Mouse (Mus musculus): ENCODE measurements at regions not wholly inside any gene's neighbourhood (a gene's known extent, or its start where the extent isn't known, plus 50 kb on each side); places are given as distances from the start of the nearest gene placed in this dataset.
"Not testable (repeated sequence)": the region's sequence is repeated elsewhere in the genome, so short reads cannot be mapped to it uniquely, and the experiment has no call there.

- DNase-seq = no peak
Measured at GRCm38 (mm10) chr5:148820476-148820875, 108.6 kb downstream of the Katnal1 start.

- no peak for DNase-seq
Measured at GRCm38 (mm10) chr5:148819423-148819822, 109.7 kb downstream of the Katnal1 start.

GRCm38 (mm10) chr5:148818746-148819145 is 110.4 kb downstream of the Katnal1 start:
- no peak for DNase-seq

GRCm38 (mm10) chr5:148812840-148813239 is 116.3 kb downstream of the Katnal1 start:
- DNase-seq = no peak

GRCm38 (mm10) chr5:148812016-148812415 is 117.1 kb downstream of the Katnal1 start:
- peak; percentile 32 for DNase-seq

- DNase-seq = no peak
Measured at GRCm38 (mm10) chr5:148809485-148809884, 119.6 kb downstream of the Katnal1 start.

GRCm38 (mm10) chr5:148809055-148809454 is 120.1 kb downstream of the Katnal1 start:
- DNase-seq = no peak

GRCm38 (mm10) chr5:148808426-148808825 is 120.7 kb downstream of the Katnal1 start:
- peak; percentile 42 for DNase-seq

- no peak for DNase-seq
Measured at GRCm38 (mm10) chr5:148807612-148808011, 121.5 kb downstream of the Katnal1 start.

GRCm38 (mm10) chr5:148805030-148805429 is 124.1 kb downstream of the Katnal1 start:
- no peak for DNase-seq

- DNase-seq = no peak
Measured at GRCm38 (mm10) chr5:148803772-148804171, 125.3 kb downstream of the Katnal1 start.

GRCm38 (mm10) chr5:148802720-148803119 is 126.4 kb downstream of the Katnal1 start:
- DNase-seq = no peak

GRCm38 (mm10) chr5:148798541-148798940 is 130.6 kb downstream of the Katnal1 start:
- no peak for DNase-seq

- no peak for DNase-seq
Measured at GRCm38 (mm10) chr5:148796072-148796471, 133.0 kb downstream of the Katnal1 start.

- peak; percentile 18 for DNase-seq
Measured at GRCm38 (mm10) chr5:148794465-148794864, 134.7 kb downstream of the Katnal1 start.

GRCm38 (mm10) chr5:148792736-148793440 is 136.2 kb downstream of the Katnal1 start:
- peak; percentile 84 for DNase-seq

- DNase-seq = no peak
Measured at GRCm38 (mm10) chr5:148791651-148792050, 137.5 kb downstream of the Katnal1 start.

- DNase-seq = not testable (repeated sequence)
Measured at GRCm38 (mm10) chr5:148790343-148790742, 138.8 kb downstream of the Katnal1 start.

- no peak for DNase-seq
Measured at GRCm38 (mm10) chr5:148789823-148790222, 139.3 kb downstream of the Katnal1 start.

- DNase-seq = no peak
Measured at GRCm38 (mm10) chr5:148789147-148789566, 140.0 kb downstream of the Katnal1 start.

- no peak for DNase-seq
Measured at GRCm38 (mm10) chr5:148788690-148789089, 140.4 kb downstream of the Katnal1 start.

GRCm38 (mm10) chr5:148787270-148787669 is 141.8 kb downstream of the Katnal1 start:
- DNase-seq = no peak

GRCm38 (mm10) chr5:148781076-148781475 is 148.0 kb downstream of the Katnal1 start:
- not testable (repeated sequence) for DNase-seq

- DNase-seq = no peak
Measured at GRCm38 (mm10) chr5:148776796-148777659, 152.1 kb downstream of the Katnal1 start.

Data from right cerebral cortex, postnatal 25 days (tissue).